Mouse (Mus musculus) kidney, adult 11 months (tissue): ENCODE data around the gene Aldh18a1.

Experiments
- DNase-seq: peaks from one replicate; pipeline ENCODE4 v3.0.0; 2022

The Aldh18a1 gene

GRCm38 (mm10) chr19:40523431-40524005, 64.7 kb downstream of the Aldh18a1 start:
- DNase-seq, result no peak

- DNase-seq, result no peak
Measured at GRCm38 (mm10) chr19:40520403-40520802, 67.9 kb downstream of the Aldh18a1 start.

- DNase-seq, result no peak
Measured at GRCm38 (mm10) chr19:40518706-40519105, 69.6 kb downstream of the Aldh18a1 start.

DNA sequence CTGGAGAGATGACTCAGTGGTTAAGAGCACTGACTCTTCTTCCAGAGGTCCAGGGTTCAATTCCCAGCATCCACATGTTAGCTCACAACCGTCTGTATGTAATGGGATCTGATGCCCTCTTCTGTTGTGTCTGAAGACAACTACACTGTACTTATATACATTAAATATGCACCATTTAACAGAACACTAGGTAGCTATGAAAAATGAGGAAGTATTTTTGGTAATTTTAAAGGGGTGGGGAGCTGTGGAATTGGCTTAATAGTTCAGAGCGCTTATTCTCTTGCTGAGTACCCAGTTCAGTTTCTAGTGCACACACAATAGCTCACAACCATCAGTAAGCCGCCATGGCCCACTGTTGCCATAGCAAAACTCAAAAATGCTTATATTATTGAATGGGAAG, 72.7 kb downstream of the Aldh18a1 start:
- no peak for DNase-seq

- DNase-seq, result no peak
Measured at GRCm38 (mm10) chr19:40514376-40514775, 73.9 kb downstream of the Aldh18a1 start.

GRCm38 (mm10) chr19:40513632-40514078, 74.6 kb downstream of the Aldh18a1 start, which contains the start of gene Sorbs1:
TSS of gene Sorbs1 (minus strand) at chr19:40513779.
- DNase-seq, result peak; percentile 97

DNA sequence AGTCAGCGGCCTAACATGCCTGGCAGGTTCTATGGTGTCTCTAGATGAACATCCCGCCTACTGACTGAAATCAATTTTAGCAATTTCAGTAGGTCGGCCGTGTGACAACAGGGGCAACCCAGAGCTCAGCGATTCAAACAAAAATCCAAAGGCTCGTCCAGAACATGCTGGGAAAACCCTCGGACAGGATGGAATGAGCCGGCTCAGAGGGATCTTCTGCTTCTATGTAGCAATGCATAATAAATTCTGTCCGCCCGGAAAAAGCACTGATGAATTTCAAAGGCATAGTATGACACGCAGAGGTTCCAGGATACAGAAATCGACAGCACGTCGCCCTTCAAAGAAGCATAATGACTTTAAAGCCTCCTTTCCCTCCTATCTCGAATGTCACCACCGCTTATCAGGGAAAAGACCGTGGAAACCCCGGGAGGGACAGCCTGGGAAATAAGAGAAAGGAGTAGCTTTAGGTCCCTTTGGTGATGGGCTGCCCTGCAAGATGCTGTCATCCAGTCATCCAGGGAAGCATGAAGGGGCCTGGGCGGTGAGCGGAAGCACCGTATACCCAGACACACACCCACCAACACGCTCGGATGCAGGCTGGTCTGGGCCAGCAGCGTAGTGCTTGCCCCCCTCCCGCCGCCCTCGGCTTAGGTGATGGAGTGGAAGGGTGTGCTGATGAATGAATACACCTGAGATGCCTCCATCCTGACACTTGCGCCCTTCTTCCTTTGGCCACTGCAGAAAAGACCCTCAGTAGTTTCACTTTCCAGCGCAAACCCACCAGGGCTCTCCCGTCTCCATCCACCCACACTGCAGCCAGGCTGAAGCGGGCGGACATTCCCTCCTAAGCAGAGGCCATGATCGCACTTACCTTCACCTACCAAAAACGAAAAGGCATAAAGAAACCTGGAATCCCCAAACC, 75.5 kb downstream of the Aldh18a1 start:
- peak; percentile 33 for DNase-seq

DNA sequence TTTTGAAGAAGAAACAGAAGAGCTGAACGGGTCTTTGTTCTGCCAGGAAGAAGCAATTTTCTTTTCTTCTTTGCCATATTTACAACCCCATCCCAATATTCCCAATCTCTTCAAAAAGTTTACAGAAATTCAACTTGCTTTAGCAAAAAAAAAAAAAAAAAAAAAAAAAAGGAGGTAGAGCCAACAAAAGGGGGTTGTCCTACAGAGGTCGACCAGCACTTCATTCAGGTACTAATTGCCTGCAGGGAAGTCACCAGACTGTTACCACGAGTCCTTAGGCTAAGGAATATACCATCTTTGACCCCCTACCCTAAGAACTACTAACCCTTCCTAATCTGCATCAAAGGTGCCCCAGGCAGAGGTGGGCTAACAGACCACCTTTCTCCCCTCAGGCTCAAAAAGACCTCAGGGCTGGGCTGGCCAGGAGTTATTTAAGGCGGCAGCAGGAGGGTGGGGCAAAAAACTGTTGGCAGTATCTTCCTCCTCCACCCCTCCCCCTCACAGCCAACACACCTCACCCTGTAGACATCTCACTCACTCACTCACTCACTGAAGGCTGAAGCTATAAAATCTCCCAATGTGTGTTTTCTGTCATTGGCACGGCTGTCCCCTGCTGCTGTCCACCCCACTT, 76.5 kb downstream of the Aldh18a1 start:
- no peak for DNase-seq

DNA sequence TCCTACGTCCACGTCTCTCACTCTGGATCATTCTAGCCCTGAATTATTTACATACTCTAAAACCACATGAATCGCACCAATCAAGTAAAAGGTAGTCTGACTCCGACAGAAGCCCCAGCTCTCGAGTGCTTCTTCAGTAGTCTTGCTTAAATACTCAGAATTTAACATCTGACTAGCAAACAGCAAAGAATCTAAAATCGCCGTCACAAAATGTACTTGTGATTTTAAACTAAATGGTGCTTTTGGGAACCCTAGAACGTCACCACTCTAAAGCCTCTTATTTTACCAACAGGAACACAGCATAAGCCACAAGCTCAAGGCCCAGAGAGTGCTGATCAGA, 77.2 kb downstream of the Aldh18a1 start:
- no peak for DNase-seq

- no peak for DNase-seq
Measured at GRCm38 (mm10) chr19:40510387-40511099, 77.7 kb downstream of the Aldh18a1 start.

DNA sequence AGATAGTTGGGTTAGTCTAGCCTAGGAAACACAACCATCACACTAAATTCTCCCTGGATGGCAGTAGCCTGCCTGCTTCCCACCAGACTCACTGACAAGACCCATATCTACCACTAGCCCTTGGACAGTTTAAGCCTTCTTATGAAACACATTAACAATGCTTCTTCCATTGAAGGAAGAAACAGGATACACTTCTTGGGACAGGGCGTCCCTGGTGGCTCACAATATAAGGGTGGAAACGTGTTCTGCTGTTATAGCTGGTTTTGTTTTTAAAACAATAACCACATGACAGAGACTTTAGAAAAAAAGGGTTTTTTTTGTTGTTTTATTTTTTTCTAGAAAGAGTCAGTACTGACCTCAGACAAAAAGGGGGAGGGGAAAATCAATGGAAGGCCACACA, 79.0 kb downstream of the Aldh18a1 start:
- DNase-seq, result no peak

DNA sequence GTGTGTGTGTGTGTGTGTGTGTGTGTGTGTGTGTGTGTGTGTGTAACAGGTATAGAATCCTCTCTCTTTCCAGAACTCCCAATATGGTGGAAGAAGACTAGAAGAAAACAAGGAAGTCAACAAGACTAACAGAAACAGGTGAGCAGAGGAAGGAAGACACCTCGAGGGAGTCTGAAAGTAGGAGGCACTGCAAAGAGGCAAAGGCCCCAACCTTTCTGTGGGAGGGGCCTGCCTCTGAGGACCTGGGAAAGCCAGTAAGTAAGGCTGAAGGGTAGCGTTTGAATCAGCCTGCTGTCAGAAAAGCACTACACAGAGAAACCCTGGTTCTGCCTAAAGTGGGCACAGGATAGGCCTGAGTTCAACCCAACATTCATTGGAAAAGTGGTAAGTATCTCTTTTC, 79.4 kb downstream of the Aldh18a1 start:
- DNase-seq, result no peak

- DNase-seq, result no peak
Measured at GRCm38 (mm10) chr19:40506965-40507364, 81.3 kb downstream of the Aldh18a1 start.

- DNase-seq, result no peak
Measured at GRCm38 (mm10) chr19:40504336-40504735, 83.9 kb downstream of the Aldh18a1 start.
